Mouse (Mus musculus): ENCODE measurements at regions not wholly inside any gene's neighbourhood (a gene's known extent, or its start where the extent isn't known, plus 50 kb on each side); places are given as distances from the start of the nearest gene placed in this dataset.

DNA sequence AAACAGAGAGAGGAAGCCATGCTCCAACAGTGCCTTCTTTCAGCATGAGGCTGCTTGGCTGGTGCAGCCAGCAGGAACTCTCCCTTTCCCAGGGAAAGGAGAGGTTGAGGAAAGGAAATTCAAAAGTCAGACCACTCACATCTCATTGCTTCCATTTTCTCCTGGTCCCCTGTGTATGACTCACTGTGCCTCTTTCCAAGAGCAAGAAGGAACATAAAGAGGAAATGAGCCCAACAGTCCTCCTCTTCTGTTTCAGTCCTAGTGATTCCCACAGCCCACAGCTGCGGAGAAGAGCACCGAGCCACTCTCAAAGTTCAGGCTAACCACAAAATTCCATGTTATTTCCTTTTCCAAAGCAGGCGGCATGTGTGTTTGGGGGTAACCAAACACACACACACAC lies 680.0 kb upstream of the Cited2 start:
- TF ChIP-seq CTCF (conservative IDR thresholded peaks at IDR 0.05; ENCODE audit: insufficient read depth, insufficient read length, low read depth, low read length) (no peak), POLR2A (IDR thresholded peaks at IDR 0.05; ENCODE audit: low read depth, low read length) (no peak)

Data from kidney, adult 2 months (tissue).